Mouse (Mus musculus) G1E (cell line): Measurements from ENCODE around the gene Gm10563. TPM values are rescaled to one million over a fixed set of nuclear protein-coding genes. Genes with fewer than 3 reads are reported as not detected.
A peak's percentile ranks its signal among the peaks of the same experiment; 100 is the strongest.

Experiments used
- ATAC-seq: 2 replicates; pipeline ENCODE4 v1.8.0; 2016; ENCODE audit warnings: mild to moderate bottlenecking; ENCODE audit not compliant: insufficient number of reproducible peaks, poor library complexity, low FRiP score, severe bottlenecking; ENCODE audit errors: extremely low read depth
- DNase-seq: peaks from one replicate; pipeline ENCODE4 v3.0.0; 2012; ENCODE audit warnings: low spot score
- H3K27me3 ChIP-seq: 2 replicates; pipeline ENCODE4 v1.6.1; 2012; ENCODE audit warnings: mild to moderate bottlenecking, low read length, inconsistent platforms; ENCODE audit not compliant: insufficient read depth
- H3K36me3 ChIP-seq: replicated peaks from 2 replicates; pipeline ENCODE3; 2012; ENCODE audit warnings: mild to moderate bottlenecking, inconsistent platforms
- H3K4me1 ChIP-seq: 2 replicates; pipeline ENCODE4 v1.6.1; 2012; ENCODE audit warnings: low read depth, low read length, inconsistent platforms, mixed read lengths; ENCODE audit not compliant: insufficient read depth
- H3K4me3 ChIP-seq: 2 replicates; pipeline ENCODE4 v1.5.1; 2012; ENCODE audit warnings: low read depth, mild to moderate bottlenecking, inconsistent platforms, low read length, moderate library complexity, mixed read lengths
- H3K9me3 ChIP-seq: replicated peaks from 2 replicates; pipeline ENCODE4 v1.6.1; 2012; ENCODE audit warnings: inconsistent platforms
- CTCF ChIP-seq: IDR thresholded peaks from 2 replicates; pipeline ENCODE4 v1.5.1; 2012; ENCODE audit warnings: low read depth, low read length, inconsistent platforms, mixed read lengths
- GATA1 ChIP-seq: IDR thresholded peaks from 2 replicates; pipeline ENCODE4 v1.6.1; 2012; ENCODE audit warnings: borderline replicate concordance, low read length, inconsistent platforms, mixed read lengths
- GATA2 ChIP-seq: IDR thresholded peaks from 2 replicates; pipeline ENCODE4 v1.6.1; 2012; ENCODE audit warnings: low read depth, low read length, inconsistent platforms, borderline replicate concordance
- POLR2AphosphoS5 ChIP-seq: IDR thresholded peaks from 2 replicates; pipeline ENCODE4 v1.6.1; 2012; ENCODE audit warnings: low read depth, low read length, inconsistent platforms; ENCODE audit not compliant: insufficient replicate concordance
- TAL1 ChIP-seq: conservative IDR thresholded peaks from 2 replicates; pipeline ENCODE4 v1.6.1; 2012; ENCODE audit warnings: low read depth, low read length, inconsistent platforms, mixed read lengths
- polyA plus RNA-seq: library from polyadenylated mRNA; stranded (reverse); fragments of >175 nt; gene quantifications from 2 replicates; pipeline ENCODE4 v1.2.3, GENCODE M21; 2012
- total RNA-seq, 2 experiments: library from RNA; stranded (forward) in 1 of 2; stranded (reverse) in 1 of 2; fragments of 200-1000 nt in 1 of 2; fragments of >200 nt in 1 of 2; fragmentation: Nextera tagmentation in 1 of 2; gene quantifications; 2 replicates each; pipeline ENCODE4 v1.2.3; 2014 to 2017

Gene Gm10563
- total and polyA plus RNA-seq, 3 experiments, result not detected

DNA sequence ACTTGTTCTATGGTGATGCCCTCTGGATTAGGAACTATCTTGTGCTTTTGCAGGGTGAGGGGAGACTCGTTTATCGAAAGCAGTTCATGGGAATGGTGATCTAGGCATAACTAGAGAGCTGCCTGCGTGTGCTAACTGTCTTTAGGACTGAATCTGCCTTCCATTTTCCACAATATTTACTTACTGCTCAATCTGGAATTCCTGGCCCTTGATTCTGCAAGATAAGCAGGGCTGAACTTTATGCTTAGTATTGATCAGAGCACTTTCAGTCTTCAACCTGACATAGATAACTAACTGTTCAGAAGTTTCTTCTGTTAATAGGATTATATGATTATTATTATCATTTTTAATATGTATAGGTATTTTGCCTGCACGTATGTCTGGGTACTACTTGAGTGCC is 40.1 kb downstream of the Gm10563 start:
- Histone ChIP-seq H3K4me1 (peaks cover 40% of the 10 kb centered on the region), H3K4me3 (no peak overlapping the region), H3K36me3 (peaks cover 72% of the 10 kb centered on the region), H3K27me3 (no peaks in the 10 kb centered on the region), H3K9me3 (no peaks in the 10 kb centered on the region)
- ATAC-seq (no peak), DNase-seq (no peak)
- TF ChIP-seq TAL1, result no peak
- TF ChIP-seq CTCF, result no peak
- no peak for TF ChIP-seq GATA1
- no peak for TF ChIP-seq GATA2
- no peak for TF ChIP-seq POLR2AphosphoS5

DNA sequence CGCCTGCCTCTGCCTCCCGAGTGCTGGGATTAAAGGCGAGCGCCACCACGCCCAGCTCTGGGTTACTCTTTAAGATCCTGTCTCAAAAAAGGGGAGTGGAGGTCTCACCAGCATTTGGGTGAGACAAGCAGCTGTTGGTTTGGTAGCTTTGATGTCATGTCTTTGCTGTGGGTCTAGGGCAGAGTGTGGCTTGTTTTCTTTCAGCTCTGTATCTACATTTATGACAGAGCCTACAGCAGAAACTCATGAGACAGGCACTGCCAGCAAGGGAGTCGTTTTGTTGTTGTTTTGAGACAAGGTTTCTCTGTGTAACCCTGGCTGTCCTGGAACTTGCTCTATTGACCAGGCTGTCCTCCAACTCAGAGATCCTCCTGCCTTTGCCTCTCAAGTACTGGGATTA is 41.4 kb downstream of the Gm10563 start:
- Histone ChIP-seq H3K36me3 (peaks cover 60% of the 10 kb centered on the region), H3K4me3 (no peak overlapping the region), H3K4me1 (peaks cover 46% of the 10 kb centered on the region), H3K27me3 (no peaks in the 10 kb centered on the region), H3K9me3 (no peaks in the 10 kb centered on the region)
- no peak for DNase-seq
- TF ChIP-seq TAL1 (no peak), POLR2AphosphoS5 (no peak), GATA1 (no peak), CTCF (no peak), GATA2 (no peak)
- no peak for ATAC-seq

DNA sequence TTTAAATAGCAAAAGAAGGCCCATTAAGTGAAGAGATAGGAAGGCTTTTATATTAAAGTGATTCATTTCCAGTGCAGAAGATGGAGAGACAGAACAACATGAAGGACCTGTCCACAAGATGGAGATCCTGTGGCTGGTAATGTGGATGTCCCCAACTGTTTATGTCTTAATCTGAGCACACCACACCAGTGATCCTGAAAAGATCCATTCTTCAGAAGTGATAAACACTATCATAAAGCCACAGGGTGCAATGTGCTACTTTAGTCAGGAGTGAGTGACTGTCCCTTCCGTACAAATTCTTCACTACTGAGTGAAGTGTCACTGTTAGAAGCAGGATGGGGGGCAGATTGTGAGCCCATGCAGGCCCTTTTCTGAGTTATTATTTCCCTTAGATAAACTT is 42.5 kb downstream of the Gm10563 start:
- DNase-seq, result no peak
- no peak for ATAC-seq
- H3K4me3 ChIP-seq, result peak overlapping the region; percentile 94
- TF ChIP-seq GATA1 (no peak), TAL1 (peak; percentile 33; the same call in 1 of the 2 replicates)
- H3K36me3 ChIP-seq, result peaks cover 50% of the 10 kb centered on the region
- no peaks in the 10 kb centered on the region for H3K27me3 ChIP-seq
- peaks cover 53% of the 10 kb centered on the region for H3K4me1 ChIP-seq
- no peaks in the 10 kb centered on the region for H3K9me3 ChIP-seq

DNA sequence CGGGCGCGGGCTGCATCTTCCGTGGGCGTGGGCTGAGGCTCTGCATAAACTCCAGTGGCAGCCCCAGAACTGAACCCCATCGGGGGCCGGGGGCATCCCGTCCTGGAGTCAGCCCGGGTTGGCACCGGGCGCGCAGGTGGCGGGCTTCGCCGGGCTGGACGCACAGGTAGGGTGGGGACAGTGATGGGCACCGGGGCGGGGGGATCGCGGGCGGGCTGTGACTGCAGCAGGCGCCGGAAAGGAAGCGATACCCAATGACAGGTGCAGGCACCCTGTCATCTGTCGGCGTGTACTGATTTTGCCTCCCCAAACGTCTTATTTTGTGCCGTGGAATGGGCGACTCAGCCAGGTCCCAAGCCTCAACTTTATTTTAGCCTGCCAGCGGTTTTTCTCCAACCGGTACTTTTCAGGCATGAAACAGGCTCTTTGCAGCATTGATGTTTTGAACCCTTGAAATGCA is 43.2 kb downstream of the Gm10563 start:
- DNase-seq, result no peak
- H3K36me3 ChIP-seq, result peaks cover 43% of the 10 kb centered on the region
- H3K27me3 ChIP-seq, result no peaks in the 10 kb centered on the region
- peaks cover 57% of the 10 kb centered on the region for H3K4me1 ChIP-seq
- TF ChIP-seq POLR2AphosphoS5, result no peak
- no peak for TF ChIP-seq TAL1
- TF ChIP-seq GATA1, result no peak
- no peak for TF ChIP-seq CTCF
- no peak for TF ChIP-seq GATA2
- ATAC-seq, result no peak
- H3K4me3 ChIP-seq, result peak overlapping the region; percentile 94
- no peaks in the 10 kb centered on the region for H3K9me3 ChIP-seq

DNA sequence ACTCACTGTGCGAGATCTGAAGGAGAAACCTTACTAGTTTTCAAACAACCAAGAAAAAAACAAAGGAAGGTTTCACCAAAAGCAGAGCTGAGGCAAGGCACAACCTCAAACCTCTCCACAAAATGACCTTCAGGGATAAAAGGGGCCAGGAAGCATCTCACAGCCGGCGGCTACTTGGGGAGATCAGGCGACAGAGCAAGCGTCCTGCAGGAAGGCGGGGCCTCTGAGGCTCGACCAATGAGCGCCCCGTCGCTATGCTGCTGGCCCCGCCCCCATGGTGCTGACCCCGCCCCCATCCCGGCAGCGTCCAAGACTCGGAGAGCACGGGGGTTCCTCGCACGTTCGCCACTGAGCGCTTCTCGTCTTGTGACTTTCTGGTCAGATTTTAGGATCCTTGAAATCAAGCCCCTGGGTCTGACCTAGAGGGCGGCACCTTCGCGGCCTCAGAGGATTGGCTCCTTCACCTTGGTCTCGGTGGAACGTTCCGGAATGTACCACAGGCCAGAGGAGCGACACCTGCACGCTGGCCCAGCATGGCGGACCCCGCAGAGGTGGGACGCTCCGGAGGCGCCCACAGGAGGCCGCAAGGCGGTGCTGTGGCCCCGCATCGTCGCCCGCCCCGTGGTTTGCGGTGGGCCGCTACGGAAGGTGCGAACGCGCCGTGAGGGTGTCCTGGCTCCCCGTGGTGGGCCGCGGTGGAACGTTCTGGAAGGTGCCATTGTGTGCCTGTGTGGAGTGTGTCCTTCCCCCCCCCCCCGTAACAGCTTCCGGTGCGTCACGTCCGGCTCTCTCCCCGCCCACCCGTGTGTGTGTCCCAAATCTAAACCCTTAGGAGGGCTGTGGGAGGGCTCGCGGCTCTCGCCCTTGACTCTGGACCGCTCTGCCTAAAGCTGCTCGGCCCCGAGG is 43.9 kb downstream of the Gm10563 start, which contains the start of gene Slc35e2:
TSS of gene Slc35e2 (plus strand) at position 326 of the 906 bp plus-strand sequence.
- TF ChIP-seq CTCF (no peak), GATA1 (no peak), GATA2 (no peak), POLR2AphosphoS5 (no peak), TAL1 (no peak)
- peak; percentile 75 for ATAC-seq
- H3K9me3 ChIP-seq, result no peaks in the 10 kb centered on the region
- no peaks in the 10 kb centered on the region for H3K27me3 ChIP-seq
- H3K4me1 ChIP-seq, result peaks cover 59% of the 10 kb centered on the region
- peaks cover 37% of the 10 kb centered on the region for H3K36me3 ChIP-seq
- peak; percentile 91 for DNase-seq
- H3K4me3 ChIP-seq, result peak within 1 kb of the TSS; percentile 94

DNA sequence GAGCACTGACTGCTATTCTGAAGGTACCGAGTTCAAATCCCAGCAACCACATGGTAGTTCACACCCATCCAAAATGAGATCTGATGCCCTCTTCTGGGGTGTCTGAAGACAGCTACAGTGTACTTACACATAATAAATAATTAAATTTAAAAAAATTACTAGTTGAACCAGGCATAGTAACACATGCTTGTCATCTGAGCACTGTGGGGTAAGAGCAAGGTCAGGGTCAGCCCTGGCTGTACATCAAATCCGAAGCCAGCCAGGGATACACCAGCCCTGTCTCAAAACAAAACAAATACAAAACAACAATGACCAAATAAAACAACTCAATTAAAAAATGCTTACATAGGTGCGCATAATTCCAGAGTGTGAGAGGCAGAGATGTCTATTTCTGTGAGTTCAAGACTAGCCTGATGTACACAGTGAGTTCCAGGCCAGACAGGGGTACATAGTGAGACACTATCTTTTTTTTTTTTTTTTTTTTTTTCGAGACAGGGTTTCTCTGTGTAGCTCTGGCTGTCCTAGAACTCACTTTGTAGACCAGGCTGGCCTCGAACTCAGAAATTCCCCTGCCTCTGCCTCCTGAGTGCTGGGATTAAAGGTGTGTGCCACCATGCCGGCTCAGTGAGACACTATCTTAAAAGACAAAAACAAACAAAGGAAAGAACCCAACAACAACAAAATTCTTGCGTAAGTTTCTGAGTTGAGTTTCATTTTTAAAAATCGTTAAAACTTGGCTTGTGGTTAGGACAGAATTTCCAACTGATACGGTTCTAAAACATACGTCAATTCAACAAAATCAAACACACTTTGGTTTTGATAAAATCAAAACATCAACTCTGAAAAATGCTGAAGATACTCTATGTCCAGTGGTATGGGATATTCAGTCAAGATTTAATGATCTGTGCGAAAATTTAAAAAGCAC is 45.0 kb downstream of the Gm10563 start:
- H3K4me1 ChIP-seq, result peaks cover 71% of the 10 kb centered on the region
- peak overlapping the region; percentile 94 for H3K4me3 ChIP-seq
- DNase-seq (no peak), ATAC-seq (no peak)
- peaks cover 27% of the 10 kb centered on the region for H3K36me3 ChIP-seq
- H3K27me3 ChIP-seq, result no peaks in the 10 kb centered on the region
- no peaks in the 10 kb centered on the region for H3K9me3 ChIP-seq
- no peak for TF ChIP-seq TAL1
- no peak for TF ChIP-seq GATA1
- TF ChIP-seq GATA2, result no peak
- TF ChIP-seq CTCF, result no peak
- no peak for TF ChIP-seq POLR2AphosphoS5
